Mouse (Mus musculus) liver, embryonic 11.5 days (tissue): Measurements from ENCODE around the gene Prss16. TPM values are rescaled to one million over a fixed set of nuclear protein-coding genes. Genes with fewer than 3 reads are reported as not detected.

Source experiments
- ATAC-seq: fragments of 200-750 bp; cut with Nextera tagmentation; replicated peaks from 2 replicates; pipeline ENCODE4 v1.8.0; 2017; ENCODE audit warnings: moderate number of reproducible peaks, mild to moderate bottlenecking, moderate TSS enrichment, moderate library complexity; ENCODE audit not compliant: low FRiP score
- DNase-seq: peaks from one replicate; pipeline ENCODE4 v3.0.0-alpha.2; 2017; ENCODE audit warnings: low spot score
- H3K27ac ChIP-seq: fragments of 300-500 bp; sonication (generic); 2 replicates; pipeline ENCODE4 v1.5.1; 2014; ENCODE audit warnings: mild to moderate bottlenecking, low read depth, low read length, control low read depth
- H3K27me3 ChIP-seq: fragments of 300-500 bp; sonication (generic); replicated peaks from 2 replicates; pipeline ENCODE4 v1.6.1; 2014; ENCODE audit warnings: low read length, mixed read lengths; ENCODE audit not compliant: control insufficient read depth, insufficient read depth
- H3K36me3 ChIP-seq: fragments of 300-500 bp; sonication (generic); 2 replicates; pipeline ENCODE4 v1.6.1; 2014; ENCODE audit warnings: mild to moderate bottlenecking, low read length, moderate library complexity, mixed read lengths; ENCODE audit not compliant: control insufficient read depth, insufficient read depth
- H3K4me1 ChIP-seq: fragments of 300-500 bp; sonication (generic); replicated peaks from 2 replicates; pipeline ENCODE4 v1.6.1; 2014; ENCODE audit warnings: low read length, mixed read lengths; ENCODE audit not compliant: control insufficient read depth, insufficient read depth
- H3K4me2 ChIP-seq: fragments of 300-500 bp; sonication (generic); 2 replicates; pipeline ENCODE4 v1.6.1; 2014; ENCODE audit warnings: mild to moderate bottlenecking, control low read depth, moderate library complexity
- H3K4me3 ChIP-seq: fragments of 300-500 bp; sonication (generic); 2 replicates; pipeline ENCODE4 v1.5.1; 2014; ENCODE audit warnings: low read depth, low read length, control low read depth
- H3K9ac ChIP-seq: fragments of 300-500 bp; sonication (generic); 2 replicates; pipeline ENCODE4 v1.6.1; 2014; ENCODE audit warnings: low read depth, low read length, control low read depth
- H3K9me3 ChIP-seq: fragments of 300-500 bp; sonication (generic); 2 replicates; pipeline ENCODE4 v1.6.1; 2016; ENCODE audit warnings: low read length, inconsistent platforms, mixed read lengths; ENCODE audit not compliant: control insufficient read depth
- WGBS: fragments of 180-500 bp; shearing (Covaris S2); extraction: QIAGEN DNeasy Blood & Tissue Kit; methylation state at CpG from one replicate; pipeline ENCODE4 v1.1.7; 2014; 5-methylcytosine and 5-hydroxymethylcytosine counted together
- polyA plus RNA-seq: library from polyadenylated mRNA; unstranded; fragments of >200 nt; fragmentation: Nextera tagmentation; extraction: Ambion mirVana; gene quantifications from 2 replicates; pipeline ENCODE4 v1.2.1, GENCODE M21; 2014

Gene Prss16
- polyA plus RNA-seq, 1 experiment from 2014 or later: 0.86 TPM

GRCm38 (mm10) chr13:21995331-21995914, 14.1 kb downstream of the Prss16 start:
- H3K9me3 ChIP-seq: no peaks in the 10 kb centered on the region
- peak overlapping the region; percentile 79 for H3K4me2 ChIP-seq
- WGBS: under 1% methylated on average over 21 of the region's 21 CpGs
- peak; percentile 61 for ATAC-seq
- H3K4me3 ChIP-seq: peak overlapping the region; percentile 39
- H3K36me3 ChIP-seq: no peaks in the 10 kb centered on the region
- peak overlapping the region; percentile 0; the same call in 1 of the 2 replicates for H3K9ac ChIP-seq
- DNase-seq: peak; percentile 70
- H3K27me3 ChIP-seq: peaks cover 46% of the 10 kb centered on the region
- peaks cover 8% of the 10 kb centered on the region; the same call in 1 of the 2 replicates for H3K4me1 ChIP-seq
- no peak overlapping the region for H3K27ac ChIP-seq

GRCm38 (mm10) chr13:21994896-21995295, 14.6 kb downstream of the Prss16 start:
- DNase-seq: no peak
- H3K9ac ChIP-seq: no peak overlapping the region

DNA sequence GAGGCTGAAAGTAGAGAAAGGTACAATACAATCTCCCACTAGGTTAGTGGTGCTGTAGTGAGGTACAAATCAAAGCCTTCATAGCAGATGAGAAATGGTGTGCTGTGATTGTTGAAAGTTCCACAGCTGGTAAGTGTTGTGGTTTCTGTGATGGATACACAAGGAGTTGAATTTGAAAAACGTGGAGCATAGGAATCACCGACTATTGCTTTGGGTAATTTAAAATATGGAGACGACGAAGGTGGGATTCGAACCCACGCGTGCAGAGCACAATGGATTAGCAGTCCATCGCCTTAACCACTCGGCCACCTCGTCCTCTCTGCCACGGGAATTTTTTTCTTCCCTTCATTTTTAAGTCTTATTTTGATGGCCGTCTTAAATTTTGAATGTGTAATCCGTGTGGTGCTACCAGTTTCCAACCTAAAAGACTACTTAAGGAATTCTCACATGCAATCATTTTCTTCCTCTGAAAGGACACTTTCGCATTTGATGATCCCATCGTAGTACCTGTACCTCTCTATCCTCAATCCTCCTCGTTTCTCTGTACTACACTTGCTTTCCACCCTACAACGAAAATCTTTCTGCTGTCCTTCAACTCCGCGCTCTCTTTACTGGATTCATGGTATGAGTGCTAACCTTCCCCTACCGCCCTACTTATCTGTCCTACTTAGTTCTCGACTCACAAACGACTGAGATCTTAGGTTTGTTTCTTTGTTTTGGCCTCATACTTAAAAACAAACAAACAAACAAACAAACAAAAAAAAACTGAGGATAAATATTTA, 15.4 kb downstream of the Prss16 start:
- ATAC-seq: peak; percentile 74
- under 1% methylated on average over 22 of the region's 22 CpGs for WGBS
- Histone ChIP-seq H3K27ac (no peak overlapping the region), H3K4me1 (peaks cover 8% of the 10 kb centered on the region; the same call in 1 of the 2 replicates), H3K4me2 (peak overlapping the region; percentile 79), H3K27me3 (peaks cover 35% of the 10 kb centered on the region), H3K4me3 (peak overlapping the region; percentile 31), H3K9ac (no peak overlapping the region), H3K9me3 (no peaks in the 10 kb centered on the region), H3K36me3 (no peaks in the 10 kb centered on the region)
- DNase-seq: peak; percentile 83

More at GRCm38 (mm10) chr13:21994896-21995295, 14.6 kb downstream of the Prss16 start:
- 3% methylated on average over 8 of the region's 8 CpGs for WGBS
- ATAC-seq: no peak
- H3K4me2 ChIP-seq: peak overlapping the region; percentile 79
- peaks cover 42% of the 10 kb centered on the region for H3K27me3 ChIP-seq
- no peak overlapping the region for H3K27ac ChIP-seq
- H3K4me1 ChIP-seq: peaks cover 8% of the 10 kb centered on the region; the same call in 1 of the 2 replicates
- H3K36me3 ChIP-seq: no peaks in the 10 kb centered on the region
- no peaks in the 10 kb centered on the region for H3K9me3 ChIP-seq
- H3K4me3 ChIP-seq: peak overlapping the region; percentile 39

- Histone ChIP-seq H3K27me3 (peaks cover 19% of the 10 kb centered on the region), H3K4me2 (no peak overlapping the region), H3K4me1 (peaks cover 8% of the 10 kb centered on the region; the same call in 1 of the 2 replicates), H3K9ac (no peak overlapping the region), H3K9me3 (no peaks in the 10 kb centered on the region), H3K4me3 (no peak overlapping the region), H3K36me3 (no peaks in the 10 kb centered on the region), H3K27ac (no peak overlapping the region)
- DNase-seq (peak; percentile 29), ATAC-seq (no peak)
- WGBS: 73% methylated on average over 5 of the region's 5 CpGs
Measured at GRCm38 (mm10) chr13:21992550-21992949, 17.0 kb downstream of the Prss16 start.

- H3K27ac ChIP-seq: no peak overlapping the region
- H3K9me3 ChIP-seq: no peaks in the 10 kb centered on the region
- ATAC-seq: no peak
- no peaks in the 10 kb centered on the region for H3K36me3 ChIP-seq
- peaks cover 57% of the 10 kb centered on the region for H3K27me3 ChIP-seq
- H3K9ac ChIP-seq: no peak overlapping the region
- DNase-seq: no peak
- no peaks in the 10 kb centered on the region for H3K4me1 ChIP-seq
- no peak overlapping the region for H3K4me2 ChIP-seq
- 64% methylated on average over 2 of the region's 2 CpGs for WGBS
- H3K4me3 ChIP-seq: no peak overlapping the region
Measured at GRCm38 (mm10) chr13:21984486-21984885, 25.1 kb downstream of the Prss16 start.

GRCm38 (mm10) chr13:21981803-21982193, 27.7 kb downstream of the Prss16 start:
- H3K4me1 ChIP-seq: no peaks in the 10 kb centered on the region
- H3K27me3 ChIP-seq: peaks cover 65% of the 10 kb centered on the region
- WGBS: 5% methylated on average over 17 of the region's 17 CpGs
- no peaks in the 10 kb centered on the region for H3K9me3 ChIP-seq
- H3K4me3 ChIP-seq: peak overlapping the region; percentile 58
- DNase-seq (no peak), ATAC-seq (no peak)
- peak overlapping the region; percentile 63 for H3K9ac ChIP-seq
- H3K4me2 ChIP-seq: peak overlapping the region; percentile 82
- no peak overlapping the region for H3K27ac ChIP-seq
- H3K36me3 ChIP-seq: no peaks in the 10 kb centered on the region

- peak within 1 kb of the TSS; percentile 82 for H3K4me2 ChIP-seq
- peaks cover 65% of the 10 kb centered on the region for H3K27me3 ChIP-seq
- no peak for ATAC-seq
- peak within 1 kb of the TSS; percentile 58 for H3K4me3 ChIP-seq
- H3K9ac ChIP-seq: peak within 1 kb of the TSS; percentile 63
- no peak within 1 kb of the TSS for H3K27ac ChIP-seq
- no peaks in the 10 kb centered on the region for H3K4me1 ChIP-seq
- peak; percentile 67 for DNase-seq
- under 1% methylated on average over 58 of the region's 58 CpGs for WGBS
- no peaks in the 10 kb centered on the region for H3K36me3 ChIP-seq
- no peaks in the 10 kb centered on the region for H3K9me3 ChIP-seq
Measured at GRCm38 (mm10) chr13:21980981-21981802, 28.4 kb downstream of the Prss16 start, which contains the start of gene Pom121l2. Gene Pom121l2, plus strand, starts transcription at chr13:21981194.

DNA sequence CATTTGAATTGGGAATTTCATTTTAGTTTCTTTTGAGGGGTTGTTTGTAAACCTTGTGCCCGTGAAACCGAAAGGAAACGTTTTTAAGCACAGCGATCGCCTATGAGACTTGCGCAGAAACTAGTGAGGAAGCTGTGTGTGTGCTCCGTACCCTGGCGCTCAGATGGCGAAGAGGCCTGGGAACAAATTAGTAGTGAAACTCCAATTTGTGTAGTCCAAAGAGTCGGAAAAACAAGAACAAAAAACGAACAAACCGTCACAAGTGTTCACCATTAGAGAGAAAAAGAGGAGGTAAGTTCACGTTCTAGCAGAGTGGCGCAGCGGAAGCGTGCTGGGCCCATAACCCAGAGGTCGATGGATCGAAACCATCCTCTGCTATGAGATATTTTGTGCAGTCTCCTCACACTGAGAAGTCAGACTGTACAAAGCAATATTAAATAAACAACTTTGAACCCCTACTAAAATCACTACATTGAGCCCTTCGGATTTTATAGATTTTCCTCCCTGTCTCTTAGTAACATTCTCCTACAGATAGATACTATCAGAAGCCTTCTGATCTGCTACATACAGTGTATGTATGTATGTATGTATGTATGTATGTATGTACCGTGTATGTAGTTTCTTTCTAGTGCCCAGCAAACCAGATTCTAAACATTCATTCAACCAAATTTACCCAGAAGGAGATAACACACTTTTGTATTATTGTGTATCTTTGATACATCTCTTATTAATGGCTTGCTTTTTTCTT, 34.6 kb downstream of the Prss16 start:
- Histone ChIP-seq H3K9me3 (no peaks in the 10 kb centered on the region), H3K9ac (peak overlapping the region; percentile 79), H3K27ac (peak overlapping the region; percentile 83), H3K27me3 (peaks cover 11% of the 10 kb centered on the region), H3K4me3 (peak overlapping the region; percentile 69), H3K36me3 (no peaks in the 10 kb centered on the region), H3K4me1 (peaks cover 3% of the 10 kb centered on the region), H3K4me2 (peak overlapping the region; percentile 55)
- ATAC-seq (peak; percentile 94), DNase-seq (peak; percentile 84)
- WGBS: 4% methylated on average over 20 of the region's 20 CpGs
